Mouse (Mus musculus): ENCODE results near the gene Tmem270. TPM values are rescaled to one million over a fixed set of nuclear protein-coding genes. Genes with fewer than 3 reads are reported as not detected.

Gene Tmem270
- polyA plus RNA-seq (2014; fragmentation: Nextera tagmentation; extraction: Ambion mirVana), result not detected in 2 replicates

DNA sequence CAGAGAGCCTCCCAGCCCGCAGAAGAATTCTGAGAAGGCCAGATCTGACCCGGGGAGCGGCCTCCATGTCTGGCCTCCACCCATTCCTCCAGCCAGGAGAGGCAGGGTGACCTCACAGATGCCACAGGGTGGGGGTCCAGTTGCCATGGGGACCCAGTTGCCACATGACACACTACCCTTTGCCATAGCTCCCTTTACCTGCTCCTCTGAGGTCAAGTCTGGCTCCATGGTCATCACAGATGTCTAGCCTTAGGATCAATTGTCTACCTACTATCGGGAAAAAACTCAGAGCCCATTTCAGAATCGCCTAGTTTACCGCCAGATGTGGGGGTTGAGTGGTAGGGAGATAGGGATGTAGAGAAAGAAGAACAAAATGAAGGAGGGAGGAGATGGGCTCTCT, at the start of gene Tmem270:
Gene Tmem270, minus strand, starts transcription at position 101 of the 400 bp plus-strand sequence.
- DNase-seq (ENCODE audit: low spot score) (no peak), ATAC-seq (replicated peaks; ENCODE audit: low FRiP score, low TSS enrichment, low read depth) (0 out of 2 replicates have a peak, but pooled peaks have one; percentile 18)
- H3K9ac ChIP-seq (ENCODE audit: low read length), result no peak within 1 kb of the TSS
- no peak within 1 kb of the TSS for H3K27ac ChIP-seq (ENCODE audit: low read depth)
- no peak within 1 kb of the TSS for H3K4me2 ChIP-seq (ENCODE audit: low read length)
- H3K27me3 ChIP-seq (replicated peaks; ENCODE audit: control insufficient read depth, insufficient read depth, low read length), result no peaks in the 10 kb centered on the region
- WGBS, result 84% methylated on average over 6 of the region's 6 CpGs
- no peaks in the 10 kb centered on the region for H3K4me1 ChIP-seq (replicated peaks; ENCODE audit: control insufficient read depth, insufficient read depth, low read length)
- H3K4me3 ChIP-seq (ENCODE audit: low read depth, low read length), result no peak within 1 kb of the TSS
- no peaks in the 10 kb centered on the region for H3K36me3 ChIP-seq (ENCODE audit: control insufficient read depth, insufficient read depth, low read length)
- no peaks in the 10 kb centered on the region for H3K9me3 ChIP-seq (ENCODE audit: control insufficient read depth, low read length)

DNA sequence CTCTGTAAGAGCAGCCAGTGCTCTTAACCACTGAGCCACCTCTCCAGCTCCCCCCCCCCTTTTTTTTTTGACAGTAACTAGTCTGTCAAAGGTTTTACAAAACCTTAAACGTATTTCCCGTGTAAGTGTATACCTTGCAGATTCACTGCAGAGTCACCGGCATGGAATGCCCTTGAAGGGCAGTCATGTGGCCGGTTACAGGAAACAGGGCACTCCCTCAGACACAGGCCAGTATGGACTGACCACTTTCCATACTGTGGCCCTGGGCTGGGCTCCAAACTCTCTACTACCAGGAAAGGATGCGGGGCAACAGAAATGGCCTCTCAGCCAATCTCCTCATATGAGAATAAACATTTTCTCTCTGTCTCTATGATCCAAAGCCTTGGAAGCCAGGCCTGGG, 49.0 kb upstream of the Tmem270 start:
- Histone ChIP-seq H3K4me2 (ENCODE audit: low read length) (no peak overlapping the region), H3K9me3 (ENCODE audit: control insufficient read depth, low read length) (no peaks in the 10 kb centered on the region), H3K9ac (ENCODE audit: low read length) (no peak overlapping the region), H3K27ac (ENCODE audit: low read depth) (no peak overlapping the region), H3K4me3 (ENCODE audit: low read depth, low read length) (no peak overlapping the region), H3K27me3 (replicated peaks; ENCODE audit: control insufficient read depth, insufficient read depth, low read length) (no peaks in the 10 kb centered on the region), H3K36me3 (ENCODE audit: control insufficient read depth, insufficient read depth, low read length) (no peaks in the 10 kb centered on the region), H3K4me1 (replicated peaks; ENCODE audit: control insufficient read depth, insufficient read depth, low read length) (peaks cover 13% of the 10 kb centered on the region; the same call in 1 of the 2 replicates)
- ATAC-seq (replicated peaks; ENCODE audit: low FRiP score, low TSS enrichment, low read depth) (no peak), DNase-seq (ENCODE audit: low spot score) (no peak)
- 65% methylated on average over 5 of the region's 5 CpGs for WGBS

DNA sequence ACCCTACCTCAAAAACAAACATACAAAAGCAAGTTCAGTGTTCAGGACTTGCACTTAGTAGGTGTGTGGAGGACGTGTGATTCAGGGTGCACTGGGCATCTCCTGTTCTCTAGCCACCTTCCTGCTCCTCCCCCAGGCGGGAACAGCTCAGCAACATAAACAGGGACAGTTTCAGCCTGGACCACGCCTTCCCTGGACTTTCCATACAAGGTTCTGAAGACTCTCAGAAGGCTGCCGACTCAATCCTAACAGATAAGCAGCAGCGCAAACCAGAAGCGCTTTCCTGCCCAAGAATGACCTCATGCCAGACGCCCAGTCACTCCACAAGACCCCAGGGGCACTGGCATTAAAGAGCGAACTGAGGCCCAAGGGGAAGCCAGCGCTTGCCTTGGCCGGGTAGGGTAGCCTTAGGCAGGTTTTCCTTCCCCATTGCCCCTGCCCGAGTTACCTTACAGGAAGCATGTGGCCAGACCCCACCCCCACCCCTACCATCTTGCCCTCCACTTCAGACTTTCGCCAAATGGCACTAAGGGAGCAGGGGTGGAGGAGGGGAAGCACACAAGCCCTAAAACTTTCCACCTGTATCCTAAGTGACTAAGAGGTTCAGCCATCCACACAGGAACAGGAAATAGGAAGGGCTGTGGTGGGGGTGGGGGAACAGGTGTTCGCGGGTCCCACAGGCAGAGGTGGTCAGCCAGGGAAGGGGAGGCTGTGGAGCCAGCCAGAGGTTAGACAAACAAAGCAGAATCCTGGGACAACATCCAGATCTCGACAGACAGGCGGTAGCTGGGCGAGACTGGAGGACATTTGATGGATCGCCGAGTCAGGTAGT, 44.7 kb upstream of the Tmem270 start:
- Histone ChIP-seq H3K4me1 (replicated peaks; ENCODE audit: control insufficient read depth, insufficient read depth, low read length) (peaks cover 28% of the 10 kb centered on the region), H3K27me3 (replicated peaks; ENCODE audit: control insufficient read depth, insufficient read depth, low read length) (peaks cover 6% of the 10 kb centered on the region), H3K4me2 (ENCODE audit: low read length) (peak overlapping the region; percentile 18), H3K9ac (ENCODE audit: low read length) (peak overlapping the region; percentile 22; the same call in 1 of the 2 replicates), H3K27ac (ENCODE audit: low read depth) (peak overlapping the region; percentile 88), H3K4me3 (ENCODE audit: low read depth, low read length) (no peak overlapping the region), H3K9me3 (ENCODE audit: control insufficient read depth, low read length) (no peaks in the 10 kb centered on the region), H3K36me3 (ENCODE audit: control insufficient read depth, insufficient read depth, low read length) (no peaks in the 10 kb centered on the region)
- ATAC-seq (replicated peaks; ENCODE audit: low FRiP score, low TSS enrichment, low read depth) (peak; percentile 40), DNase-seq (ENCODE audit: low spot score) (peak; percentile 71)
- 10% methylated on average over 19 of the region's 19 CpGs for WGBS

DNA sequence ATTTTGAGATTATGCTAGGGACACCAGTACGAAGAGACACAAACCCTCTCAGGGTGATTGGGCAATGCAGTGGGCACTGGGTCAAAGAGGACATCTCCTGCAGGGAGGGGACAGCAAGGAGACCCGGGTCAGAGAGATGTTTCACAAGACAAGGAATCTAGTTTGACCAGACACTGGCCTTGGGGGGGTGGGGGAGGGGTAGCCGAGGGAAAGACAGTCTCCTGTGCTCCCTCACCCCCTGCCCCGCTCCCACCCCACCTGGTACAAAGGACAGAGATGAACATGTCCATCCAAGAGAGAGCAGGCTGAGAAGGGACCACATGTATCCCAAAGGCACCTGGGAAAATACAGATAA, 41.5 kb upstream of the Tmem270 start:
- peaks cover 28% of the 10 kb centered on the region for H3K4me1 ChIP-seq (replicated peaks; ENCODE audit: control insufficient read depth, insufficient read depth, low read length)
- ATAC-seq (replicated peaks; ENCODE audit: low FRiP score, low TSS enrichment, low read depth) (no peak), DNase-seq (ENCODE audit: low spot score) (no peak)
- H3K9ac ChIP-seq (ENCODE audit: low read length), result no peak overlapping the region
- no peaks in the 10 kb centered on the region for H3K9me3 ChIP-seq (ENCODE audit: control insufficient read depth, low read length)
- 53% methylated on average over 4 of the region's 4 CpGs for WGBS
- peak overlapping the region; percentile 47; the same call in 1 of the 2 replicates for H3K27ac ChIP-seq (ENCODE audit: low read depth)
- H3K27me3 ChIP-seq (replicated peaks; ENCODE audit: control insufficient read depth, insufficient read depth, low read length), result peaks cover 15% of the 10 kb centered on the region
- no peak overlapping the region for H3K4me3 ChIP-seq (ENCODE audit: low read depth, low read length)
- no peaks in the 10 kb centered on the region for H3K36me3 ChIP-seq (ENCODE audit: control insufficient read depth, insufficient read depth, low read length)
- H3K4me2 ChIP-seq (ENCODE audit: low read length), result no peak overlapping the region

DNA sequence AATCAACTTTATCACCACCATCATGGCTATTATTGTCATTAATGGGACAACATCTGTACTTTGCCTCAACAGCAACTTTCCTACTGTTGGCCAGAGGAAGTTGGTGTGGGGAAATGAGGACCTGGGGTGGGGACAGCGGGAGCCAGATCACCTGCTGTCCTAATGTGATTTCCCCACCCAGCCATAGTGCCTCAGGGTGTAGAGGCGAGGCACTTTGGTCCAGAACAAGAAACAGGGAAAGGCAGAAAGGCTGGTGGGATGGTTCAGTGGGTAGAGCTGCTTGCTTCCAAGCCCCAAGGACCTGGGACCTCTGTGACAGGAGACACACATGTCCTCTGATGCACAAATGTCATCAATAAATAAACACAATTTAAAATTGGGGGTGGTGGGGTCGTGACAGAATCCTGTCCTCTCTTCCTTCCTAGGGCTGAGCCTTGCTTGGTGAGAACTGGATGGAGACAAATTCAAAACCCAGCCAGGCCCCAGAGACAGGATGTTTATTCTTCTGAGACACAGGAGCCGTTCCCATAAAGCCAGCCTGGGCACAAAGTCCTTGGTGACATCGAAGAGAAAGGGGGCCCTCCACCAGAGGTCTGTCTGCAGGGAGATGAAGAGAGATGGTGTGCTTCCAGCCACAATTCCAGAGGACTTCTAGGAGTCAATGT, 41.0 kb upstream of the Tmem270 start:
- H3K27me3 ChIP-seq (replicated peaks; ENCODE audit: control insufficient read depth, insufficient read depth, low read length), result peaks cover 15% of the 10 kb centered on the region
- no peaks in the 10 kb centered on the region for H3K9me3 ChIP-seq (ENCODE audit: control insufficient read depth, low read length)
- ATAC-seq (replicated peaks; ENCODE audit: low FRiP score, low TSS enrichment, low read depth) (no peak), DNase-seq (ENCODE audit: low spot score) (no peak)
- peak overlapping the region; percentile 84 for H3K27ac ChIP-seq (ENCODE audit: low read depth)
- no peaks in the 10 kb centered on the region for H3K36me3 ChIP-seq (ENCODE audit: control insufficient read depth, insufficient read depth, low read length)
- peaks cover 28% of the 10 kb centered on the region for H3K4me1 ChIP-seq (replicated peaks; ENCODE audit: control insufficient read depth, insufficient read depth, low read length)
- no peak overlapping the region for H3K9ac ChIP-seq (ENCODE audit: low read length)
- no peak overlapping the region for H3K4me3 ChIP-seq (ENCODE audit: low read depth, low read length)
- 0 out of 2 replicates have a peak overlapping the region, but pooled peaks have one; percentile 2 for H3K4me2 ChIP-seq (ENCODE audit: low read length)
- 35% methylated on average over 5 of the region's 5 CpGs for WGBS

DNA sequence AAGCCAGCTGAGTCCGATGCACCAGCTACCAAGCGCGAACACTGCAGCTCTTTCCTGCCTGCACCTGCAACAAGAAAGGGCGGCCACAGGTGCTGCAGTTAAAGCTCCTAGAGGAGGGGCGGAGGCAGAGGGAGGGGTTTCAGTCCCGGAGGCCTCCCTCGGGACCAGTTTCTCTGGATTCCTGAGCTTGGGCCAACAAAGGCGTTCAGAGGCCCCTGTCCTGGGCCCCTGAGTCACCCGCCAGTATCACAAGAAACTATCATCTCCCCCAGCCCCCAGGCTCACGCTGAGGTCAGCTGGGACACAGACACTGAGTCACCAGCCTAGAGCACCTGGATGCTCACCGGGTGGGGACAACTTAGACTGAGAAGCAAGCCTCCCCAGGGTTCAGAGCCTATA, 40.3 kb upstream of the Tmem270 start, which contains the start of gene Cldn4:
Gene Cldn4, minus strand, starts transcription at position 78 of the 399 bp plus-strand sequence.
- H3K9ac ChIP-seq (ENCODE audit: low read length), result peak within 1 kb of the TSS; percentile 60
- 10% methylated on average over 11 of the region's 11 CpGs for WGBS
- H3K4me1 ChIP-seq (replicated peaks; ENCODE audit: control insufficient read depth, insufficient read depth, low read length), result peaks cover 27% of the 10 kb centered on the region
- no peaks in the 10 kb centered on the region for H3K36me3 ChIP-seq (ENCODE audit: control insufficient read depth, insufficient read depth, low read length)
- peak within 1 kb of the TSS; percentile 37 for H3K4me2 ChIP-seq (ENCODE audit: low read length)
- ATAC-seq (replicated peaks; ENCODE audit: low FRiP score, low TSS enrichment, low read depth), result peak; percentile 73
- peaks cover 15% of the 10 kb centered on the region for H3K27me3 ChIP-seq (replicated peaks; ENCODE audit: control insufficient read depth, insufficient read depth, low read length)
- peak; percentile 85 for DNase-seq (ENCODE audit: low spot score)
- no peaks in the 10 kb centered on the region for H3K9me3 ChIP-seq (ENCODE audit: control insufficient read depth, low read length)
- H3K27ac ChIP-seq (ENCODE audit: low read depth), result peak within 1 kb of the TSS; percentile 84
- peak within 1 kb of the TSS; percentile 41 for H3K4me3 ChIP-seq (ENCODE audit: low read depth, low read length)

DNA sequence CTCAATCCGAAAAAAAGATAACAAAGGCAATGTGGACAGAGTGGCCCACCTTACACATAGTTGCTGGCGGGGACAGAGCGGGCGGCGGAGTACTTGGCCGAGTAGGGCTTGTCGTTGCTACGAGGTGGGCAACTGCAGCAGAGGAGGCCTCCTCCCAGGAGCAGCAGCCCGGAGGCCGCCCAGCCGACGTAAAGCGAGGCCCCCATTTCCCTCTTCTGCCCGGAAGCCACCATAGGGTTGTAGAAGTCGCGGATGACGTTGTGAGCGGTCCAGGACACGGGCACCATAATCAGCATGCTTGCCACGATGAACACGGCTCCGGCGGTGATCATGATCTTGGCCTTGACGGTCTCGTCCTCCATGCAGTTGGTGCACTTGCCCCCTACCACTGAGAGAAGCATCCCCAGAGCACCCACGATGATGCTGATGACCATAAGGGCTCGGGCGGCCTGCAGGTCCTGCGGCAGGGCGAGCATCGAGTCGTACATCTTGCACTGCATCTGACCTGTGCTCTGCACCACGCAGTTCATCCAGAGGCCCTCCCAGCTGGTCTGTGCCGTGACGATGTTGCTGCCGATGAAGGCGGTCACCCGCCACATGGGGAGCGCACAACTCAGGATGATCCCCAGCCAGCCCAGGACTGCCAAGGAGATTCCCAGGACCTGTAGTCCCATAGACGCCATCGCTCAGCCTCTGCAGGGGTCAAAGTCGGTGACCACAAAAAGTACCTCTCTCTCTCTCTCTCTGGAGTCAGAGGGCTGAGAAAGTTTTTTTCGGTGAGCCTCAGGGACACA, 39.7 kb upstream of the Tmem270 start:
- H3K9me3 ChIP-seq (ENCODE audit: control insufficient read depth, low read length), result no peaks in the 10 kb centered on the region
- WGBS, result 17% methylated on average over 43 of the region's 43 CpGs
- H3K36me3 ChIP-seq (ENCODE audit: control insufficient read depth, insufficient read depth, low read length), result no peaks in the 10 kb centered on the region
- peak overlapping the region; percentile 37 for H3K4me2 ChIP-seq (ENCODE audit: low read length)
- peak overlapping the region; percentile 60 for H3K9ac ChIP-seq (ENCODE audit: low read length)
- ATAC-seq (replicated peaks; ENCODE audit: low FRiP score, low TSS enrichment, low read depth) (peak; percentile 32), DNase-seq (ENCODE audit: low spot score) (peak; percentile 72)
- peak overlapping the region; percentile 84 for H3K27ac ChIP-seq (ENCODE audit: low read depth)
- peak overlapping the region; percentile 41 for H3K4me3 ChIP-seq (ENCODE audit: low read depth, low read length)
- peaks cover 21% of the 10 kb centered on the region for H3K4me1 ChIP-seq (replicated peaks; ENCODE audit: control insufficient read depth, insufficient read depth, low read length)
- peaks cover 15% of the 10 kb centered on the region for H3K27me3 ChIP-seq (replicated peaks; ENCODE audit: control insufficient read depth, insufficient read depth, low read length)

DNA sequence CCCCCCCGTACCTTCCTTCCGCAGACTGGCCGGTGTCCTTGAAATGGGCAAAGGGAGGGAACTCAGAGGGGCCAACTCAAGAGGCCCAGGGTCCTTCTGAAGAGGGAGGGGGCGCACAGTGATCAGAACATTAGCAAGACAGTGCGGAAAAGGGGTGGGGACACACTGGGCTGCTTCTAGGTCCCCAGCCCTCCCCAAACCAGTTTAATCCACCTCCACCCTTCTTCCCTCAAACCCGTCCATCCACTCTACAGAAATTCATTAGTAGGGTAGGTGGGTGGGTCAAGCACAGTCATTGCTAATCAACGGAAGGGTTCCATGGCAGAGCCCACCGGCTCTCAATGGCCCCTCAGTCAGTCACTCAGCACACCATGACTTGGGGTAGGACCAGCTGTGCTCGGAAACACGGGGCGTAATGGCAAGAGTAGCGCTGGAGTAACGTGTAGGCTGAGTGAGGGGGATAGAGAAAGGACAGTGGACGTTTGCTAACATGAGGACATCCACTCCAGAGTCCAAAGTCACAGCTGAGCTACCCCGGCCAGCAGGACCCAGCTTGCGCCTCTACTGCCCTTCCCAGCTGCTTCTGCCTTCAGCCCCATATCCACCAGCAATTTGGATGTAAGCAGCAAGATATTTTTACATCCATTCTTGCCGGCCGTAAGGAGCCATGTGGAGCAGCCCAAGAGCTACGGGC, 38.9 kb upstream of the Tmem270 start:
- H3K36me3 ChIP-seq (ENCODE audit: control insufficient read depth, insufficient read depth, low read length), result no peaks in the 10 kb centered on the region
- H3K9me3 ChIP-seq (ENCODE audit: control insufficient read depth, low read length), result no peaks in the 10 kb centered on the region
- DNase-seq (ENCODE audit: low spot score) (no peak), ATAC-seq (replicated peaks; ENCODE audit: low FRiP score, low TSS enrichment, low read depth) (no peak)
- peaks cover 16% of the 10 kb centered on the region for H3K4me1 ChIP-seq (replicated peaks; ENCODE audit: control insufficient read depth, insufficient read depth, low read length)
- H3K9ac ChIP-seq (ENCODE audit: low read length), result peak overlapping the region; percentile 60
- WGBS, result 46% methylated on average over 19 of the region's 19 CpGs
- H3K4me2 ChIP-seq (ENCODE audit: low read length), result peak overlapping the region; percentile 37
- H3K27me3 ChIP-seq (replicated peaks; ENCODE audit: control insufficient read depth, insufficient read depth, low read length), result peaks cover 15% of the 10 kb centered on the region
- H3K4me3 ChIP-seq (ENCODE audit: low read depth, low read length), result peak overlapping the region; percentile 41
- H3K27ac ChIP-seq (ENCODE audit: low read depth), result peak overlapping the region; percentile 84

Measured in intestine, embryonic 14.5 days (tissue).